Mouse (Mus musculus) myocyte (in vitro differentiated cells): ENCODE data around the gene Mycl.

Experiments
- E2F4 ChIP-seq: IDR thresholded peaks from one replicate; pipeline ENCODE4 v1.6.1; 2011; ENCODE audit warnings: mild to moderate bottlenecking, control low read depth, moderate library complexity; ENCODE audit not compliant: insufficient read depth
- MAX ChIP-seq: IDR thresholded peaks from one replicate; pipeline ENCODE4 v1.6.1; 2011; ENCODE audit warnings: low read depth, mild to moderate bottlenecking, control low read depth
- MYOD1 ChIP-seq, 3 experiments: IDR thresholded peaks; one replicate each; pipeline ENCODE4 v1.6.1; 2011; ENCODE audit warnings: control low read depth in 2 of 3, low read depth in 2 of 3, mild to moderate bottlenecking in 2 of 3, moderate library complexity in 1 of 3; ENCODE audit not compliant: insufficient read length in 2 of 3, control insufficient read depth in 1 of 3
- MYOG ChIP-seq, 3 experiments: IDR thresholded peaks; one replicate each; pipeline ENCODE4 v1.6.1; 2011; ENCODE audit warnings: control low read depth in 2 of 3, low read depth in 2 of 3, mild to moderate bottlenecking in 2 of 3; ENCODE audit not compliant: insufficient read length in 2 of 3, control insufficient read depth in 1 of 3, insufficient read depth in 1 of 3
- POLR2A ChIP-seq: IDR thresholded peaks from one replicate; pipeline ENCODE4 v1.6.1; 2011; ENCODE audit warnings: low read depth, mild to moderate bottlenecking, control low read depth, moderate library complexity; ENCODE audit not compliant: insufficient read length
- TCF12 ChIP-seq: IDR thresholded peaks from one replicate; pipeline ENCODE4 v1.6.1; 2011; ENCODE audit warnings: mild to moderate bottlenecking, control low read depth; ENCODE audit not compliant: poor library complexity, insufficient read depth, severe bottlenecking
- USF1 ChIP-seq: IDR thresholded peaks from one replicate; pipeline ENCODE4 v1.6.1; 2011; ENCODE audit warnings: low read depth, mild to moderate bottlenecking, control low read depth, moderate library complexity

DNA sequence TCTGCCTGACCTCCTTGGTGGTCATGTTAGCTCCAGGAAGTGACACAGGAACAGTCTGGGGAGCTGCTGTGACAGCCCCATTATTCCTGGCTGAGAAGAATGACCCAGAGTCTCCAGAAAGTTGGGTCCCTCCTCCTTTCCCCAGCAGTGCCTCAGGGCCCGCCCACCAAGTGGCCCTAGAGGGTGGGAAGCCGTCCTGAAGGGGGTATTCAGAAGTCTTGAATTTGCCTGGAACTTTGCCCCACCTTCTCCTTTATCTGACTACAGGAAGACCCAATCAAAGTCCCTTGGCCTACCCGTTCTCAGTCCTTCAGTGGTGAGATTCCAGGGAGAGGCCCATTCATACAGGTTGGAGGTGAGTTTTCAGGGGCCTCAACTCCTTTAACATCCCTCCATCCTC, 13.5 kb upstream of the Mycl start:
- TF ChIP-seq POLR2A (no peak), USF1 (no peak), MYOD1 (IDR thresholded peaks at IDR 0.05; ENCODE audit: control insufficient read depth in 1 of 3, insufficient read length in 2 of 3, low read depth in 2 of 3) (no peak), E2F4 (no peak), TCF12 (no peak), MAX (no peak), MYOG (IDR thresholded peaks at IDR 0.05; ENCODE audit: control insufficient read depth in 1 of 3, insufficient read depth in 1 of 3, insufficient read length in 2 of 3, low read depth in 2 of 3) (no peak)
